17 mouse cellular contexts compared by ENCODE assay signal in genomic region chr11:24084590-24084989, GRCm38 (mm10). TPM values are rescaled to one million over a fixed set of nuclear protein-coding genes. Genes with fewer than 3 reads are reported as not detected.
DNase-seq lines count a peak whose midpoint lies in the region; ATAC-seq and TF ChIP-seq lines count a peak whose summit lies in the region.
"Had no signal": no experiment of that assay in that cellular context is flagged by ENCODE, and none has a peak within 500 bp of the region (broad histone marks: within the 10 kb centered on the region; RNA-seq: fewer than 3 reads in every experiment).

No protein-coding gene starts in this region.

- H3K27me3 ChIP-seq in hindbrain, embryonic 13.5 days = no peaks in the 10 kb centered on the region
- no peaks in the 10 kb centered on the region for H3K27me3 ChIP-seq in hindbrain, embryonic 11.5 days (ENCODE audit: control insufficient read depth, insufficient read depth, low read length)
- H3K27me3 ChIP-seq in G1E (ENCODE audit: insufficient read depth, low read length) = no peaks in the 10 kb centered on the region; the same call in 1 of the 2 replicates
- no peaks in the 10 kb centered on the region for H3K27me3 ChIP-seq in forebrain, embryonic 11.5 days (ENCODE audit: control insufficient read depth, insufficient read depth, low read length)
- H3K27me3 ChIP-seq in limb, embryonic 14.5 days (ENCODE audit: control insufficient read depth, insufficient read depth, low read length) = no peaks in the 10 kb centered on the region
- H3K27me3 ChIP-seq: heart, embryonic 13.5 days; lung, embryonic 15.5 days; midbrain, embryonic 12.5 days had no signal

- DNase-seq in hindbrain, embryonic 11.5 days (ENCODE audit: low spot score) = no peak
- DNase-seq in G1E (ENCODE audit: low spot score) = no peak
- no peak for DNase-seq in forebrain, embryonic 11.5 days (ENCODE audit: low spot score)
- no peak for DNase-seq in limb, embryonic 14.5 days (ENCODE audit: low spot score)
- no peak for DNase-seq in gastrocnemius, postnatal 25 days
- DNase-seq in lung, adult 18-20 months = no peak
- no peak for DNase-seq in spleen, postnatal 14 days (ENCODE audit: low spot score in 2 of 2)
- DNase-seq: cerebellum, postnatal 10 days; gastrocnemius, adult 2 months; kidney, postnatal 25 days had no signal

- no peak for TF ChIP-seq POLR2A in limb, embryonic 14.5 days (IDR thresholded peaks at IDR 0.05; ENCODE audit: borderline replicate concordance, extremely low read depth, insufficient read depth, insufficient read length)

- H3K4me3 ChIP-seq in hindbrain, embryonic 13.5 days = peak overlapping the region; percentile 28
- no peak overlapping the region for H3K4me3 ChIP-seq in hindbrain, embryonic 11.5 days (ENCODE audit: low read depth, low read length)
- H3K4me3 ChIP-seq in G1E (ENCODE audit: low read depth, low read length) = peak overlapping the region; percentile 16; the same call in 1 of the 2 replicates
- no peak overlapping the region for H3K4me3 ChIP-seq in forebrain, embryonic 11.5 days (ENCODE audit: low read depth, low read length)
- no peak overlapping the region for H3K4me3 ChIP-seq in limb, embryonic 14.5 days (replicated peaks; ENCODE audit: low read length)
- H3K4me3 ChIP-seq: gastrocnemius, adult 2 months; heart, embryonic 13.5 days; lung, embryonic 15.5 days; midbrain, embryonic 12.5 days had no signal

- H3K36me3 ChIP-seq in hindbrain, embryonic 13.5 days = peaks cover 27% of the 10 kb centered on the region
- H3K36me3 ChIP-seq in hindbrain, embryonic 11.5 days (ENCODE audit: control insufficient read depth, insufficient read depth, low read length) = peaks cover 5% of the 10 kb centered on the region; the same call in 1 of the 2 replicates
- H3K36me3 ChIP-seq in G1E (replicated peaks) = peaks cover 73% of the 10 kb centered on the region
- peaks cover 7% of the 10 kb centered on the region for H3K36me3 ChIP-seq in forebrain, embryonic 11.5 days (ENCODE audit: control insufficient read depth, insufficient read depth, low read length)
- peaks cover 45% of the 10 kb centered on the region for H3K36me3 ChIP-seq in limb, embryonic 14.5 days (ENCODE audit: control insufficient read depth, insufficient read depth, low read length)
- H3K36me3 ChIP-seq: lung, embryonic 15.5 days had no signal

- no peaks in the 10 kb centered on the region for H3K9me3 ChIP-seq in hindbrain, embryonic 13.5 days
- H3K9me3 ChIP-seq in hindbrain, embryonic 11.5 days (ENCODE audit: control insufficient read depth, low read length) = no peaks in the 10 kb centered on the region
- H3K9me3 ChIP-seq in G1E (replicated peaks) = no peaks in the 10 kb centered on the region
- H3K9me3 ChIP-seq in forebrain, embryonic 11.5 days (ENCODE audit: control insufficient read depth, low read length) = no peaks in the 10 kb centered on the region
- no peaks in the 10 kb centered on the region for H3K9me3 ChIP-seq in limb, embryonic 14.5 days (ENCODE audit: control insufficient read depth, low read length)
- H3K9me3 ChIP-seq: heart, embryonic 13.5 days; lung, embryonic 15.5 days; midbrain, embryonic 12.5 days had no signal

- peak overlapping the region; percentile 86 for H3K27ac ChIP-seq in hindbrain, embryonic 13.5 days
- no peak overlapping the region for H3K27ac ChIP-seq in hindbrain, embryonic 11.5 days (ENCODE audit: low read depth, low read length)
- no peak overlapping the region for H3K27ac ChIP-seq in forebrain, embryonic 11.5 days (ENCODE audit: low read depth, low read length)
- H3K27ac ChIP-seq in limb, embryonic 14.5 days (replicated peaks; ENCODE audit: low read depth, low read length) = no peak overlapping the region
- H3K27ac ChIP-seq: gastrocnemius, adult 2 months; heart, embryonic 13.5 days; lung, embryonic 15.5 days; midbrain, embryonic 12.5 days; stomach, postnatal 0 days had no signal

- TF ChIP-seq CTCF in G1E (IDR thresholded peaks at IDR 0.05; ENCODE audit: low read depth, low read length) = no peak

- H3K4me1 ChIP-seq in hindbrain, embryonic 13.5 days (replicated peaks) = peaks cover 68% of the 10 kb centered on the region
- peaks cover 2% of the 10 kb centered on the region; the same call in 1 of the 2 replicates for H3K4me1 ChIP-seq in hindbrain, embryonic 11.5 days (replicated peaks; ENCODE audit: control insufficient read depth, insufficient read depth, low read length)
- peaks cover 57% of the 10 kb centered on the region for H3K4me1 ChIP-seq in G1E (ENCODE audit: insufficient read depth, low read depth, low read length)
- peaks cover 6% of the 10 kb centered on the region; the same call in 1 of the 2 replicates for H3K4me1 ChIP-seq in forebrain, embryonic 11.5 days (replicated peaks; ENCODE audit: control insufficient read depth, insufficient read depth, low read length)
- H3K4me1 ChIP-seq in limb, embryonic 14.5 days (ENCODE audit: control insufficient read depth, insufficient read depth, low read length) = peaks cover 19% of the 10 kb centered on the region; the same call in 1 of the 2 replicates

- peak overlapping the region; percentile 99 for H3K4me2 ChIP-seq in hindbrain, embryonic 13.5 days
- H3K4me2 ChIP-seq in hindbrain, embryonic 11.5 days (replicated peaks; ENCODE audit: low read depth, low read length) = no peak overlapping the region
- H3K4me2 ChIP-seq in forebrain, embryonic 11.5 days (ENCODE audit: low read depth, low read length, severe bottlenecking) = peak overlapping the region; percentile 28; the same call in 1 of the 2 replicates
- peak overlapping the region; percentile 22 for H3K4me2 ChIP-seq in limb, embryonic 14.5 days (replicated peaks; ENCODE audit: low read depth, low read length, severe bottlenecking)
- H3K4me2 ChIP-seq: heart, embryonic 13.5 days; lung, embryonic 15.5 days; midbrain, embryonic 12.5 days had no signal

- ATAC-seq in hindbrain, embryonic 13.5 days (ENCODE audit: low FRiP score) = no peak
- ATAC-seq in hindbrain, embryonic 11.5 days (ENCODE audit: low FRiP score) = no peak
- no peak for ATAC-seq in G1E (ENCODE audit: extremely low read depth, insufficient number of reproducible peaks, low FRiP score, poor library complexity, severe bottlenecking)
- ATAC-seq in forebrain, embryonic 11.5 days (replicated peaks; ENCODE audit: low FRiP score) = no peak
- ATAC-seq in limb, embryonic 14.5 days (ENCODE audit: low FRiP score, low read depth) = no peak
- ATAC-seq: inflammation-experienced regulatory T-cells, adult 6 months had no signal

- H3K9ac ChIP-seq in hindbrain, embryonic 13.5 days = peak overlapping the region; percentile 73
- H3K9ac ChIP-seq in hindbrain, embryonic 11.5 days (ENCODE audit: low read depth, low read length) = no peak overlapping the region
- H3K9ac ChIP-seq in forebrain, embryonic 11.5 days (ENCODE audit: low read length) = no peak overlapping the region; the same call in 1 of the 2 replicates
- H3K9ac ChIP-seq in limb, embryonic 14.5 days (ENCODE audit: low read depth, low read length, severe bottlenecking) = no peak overlapping the region
- H3K9ac ChIP-seq: heart, embryonic 13.5 days; lung, embryonic 15.5 days; midbrain, embryonic 12.5 days had no signal

- WGBS in hindbrain, embryonic 13.5 days = 34% methylated on average over 4 of the region's 4 CpGs
- WGBS in hindbrain, embryonic 11.5 days = 81% methylated on average over 4 of the region's 4 CpGs
- 72% methylated on average over 4 of the region's 4 CpGs for WGBS in forebrain, embryonic 11.5 days
- WGBS in limb, embryonic 14.5 days = 58% methylated on average over 4 of the region's 4 CpGs

RNA-seq across cellular contexts. Expression of gene Bcl11a, which starts 6.7 kb away (rescaled TPM):
- 116 and 129 TPM in 2 replicates for polyA plus RNA-seq in hindbrain, embryonic 13.5 days (2015; fragmentation: Nextera tagmentation; extraction: Ambion mirVana)
- 66.6 and 71.7 TPM in 2 replicates for polyA plus RNA-seq in hindbrain, embryonic 11.5 days (2014; fragmentation: Nextera tagmentation; extraction: Ambion mirVana)
- total RNA-seq in G1E (2014; fragmentation: Nextera tagmentation) = 93.2 and 102 TPM in 2 replicates
- total RNA-seq in G1E (2017) = 20.6 and 25.4 TPM in 2 replicates
- 53.5 and 54.9 TPM in 2 replicates for polyA plus RNA-seq in G1E (2012)
- 97.0 and 101 TPM in 2 replicates for polyA plus RNA-seq in forebrain, embryonic 11.5 days (2014; fragmentation: Nextera tagmentation; extraction: Ambion mirVana)
- 33.8 and 38.2 TPM in 2 replicates for polyA plus RNA-seq in limb, embryonic 14.5 days (2012; rRNA removed)
- polyA plus RNA-seq in limb, embryonic 14.5 days (2014; fragmentation: Nextera tagmentation; extraction: Ambion mirVana) = 61.7 and 74.9 TPM in 2 replicates
- under 1 TPM in 1 of 2 experiments, not detected in 1; 0.05 TPM for total RNA-seq in gastrocnemius, postnatal 25 days (2021)
- total RNA-seq: gastrocnemius, adult 2 months had no signal

RNA-seq across cellular contexts. Expression of gene A830031A19Rik, which starts 9.7 kb away (rescaled TPM):
- polyA plus RNA-seq in hindbrain, embryonic 13.5 days (2015; fragmentation: Nextera tagmentation; extraction: Ambion mirVana) = 0.23 TPM in 1 of 2 replicates, not detected in the other
- polyA plus RNA-seq in hindbrain, embryonic 11.5 days (2014; fragmentation: Nextera tagmentation; extraction: Ambion mirVana) = not detected in 2 replicates
- total RNA-seq in G1E (2014; fragmentation: Nextera tagmentation) = not detected in 2 replicates
- total RNA-seq in G1E (2017) = 0.16 TPM in 1 of 2 replicates, not detected in the other
- not detected in 2 replicates for polyA plus RNA-seq in G1E (2012)
- not detected in 2 replicates for polyA plus RNA-seq in forebrain, embryonic 11.5 days (2014; fragmentation: Nextera tagmentation; extraction: Ambion mirVana)
- polyA plus RNA-seq in limb, embryonic 14.5 days (2012; rRNA removed) = 0.19 TPM in 1 of 2 replicates, not detected in the other
- not detected in 2 replicates for polyA plus RNA-seq in limb, embryonic 14.5 days (2014; fragmentation: Nextera tagmentation; extraction: Ambion mirVana)
- total RNA-seq in gastrocnemius, postnatal 25 days (2021) = not detected
- total RNA-seq: gastrocnemius, adult 2 months had no signal
- polyA plus RNA-seq: heart, embryonic 13.5 days; inflammation-experienced regulatory T-cells, adult 6 months; lung, embryonic 15.5 days; midbrain, embryonic 12.5 days; small intestine, adult 2 months; stomach, postnatal 0 days had no signal

Comparison
In these comparisons a context has a peak if more than half of its experiments do, and no peak if none do; other contexts are left out.
1. H3K4me3 ChIP-seq: peak in hindbrain, embryonic 13.5 days (single experiment) and G1E (single experiment); none in hindbrain, embryonic 11.5 days (single experiment), forebrain, embryonic 11.5 days (single experiment) and limb, embryonic 14.5 days (single experiment).